Mouse (Mus musculus) intestine, embryonic 15.5 days (tissue): ENCODE data around the gene Rnf145. TPM values are rescaled to one million over a fixed set of nuclear protein-coding genes. Genes with fewer than 3 reads are reported as not detected.

Experiments used
- polyA plus RNA-seq: library from polyadenylated mRNA; unstranded; fragments of >200 nt; fragmentation: Nextera tagmentation; extraction: Ambion mirVana; gene quantifications from 2 replicates; pipeline ENCODE4 v1.2.1, GENCODE M21; 2015

The Rnf145 gene
- polyA plus RNA-seq, 1 experiment from 2014 or later = 54.8 TPM

Other genes with a start within 250 kb of the Rnf145 start
- gene Il12b, start 118.9 kb upstream of the Rnf145 start, polyA plus RNA-seq = not detected in 2 replicates
- gene Ublcp1, start 48.5 kb upstream of the Rnf145 start, polyA plus RNA-seq = 55.1 and 56.9 TPM in 2 replicates
- gene Ebf1, start 98.4 kb downstream of the Rnf145 start, polyA plus RNA-seq = 9.5 and 12.1 TPM in 2 replicates